Mouse (Mus musculus) cortical plate, adult 2 months (tissue): ENCODE measurements around the gene Gm20532. TPM values are rescaled to one million over a fixed set of nuclear protein-coding genes. Genes with fewer than 3 reads are reported as not detected.

Experiments
- H3K27ac ChIP-seq: fragments of 200-500 bp; 2 replicates; pipeline ENCODE4 v1.5.1; 2012; ENCODE audit warnings: low read length, control low read depth, inconsistent platforms; ENCODE audit not compliant: insufficient read depth
- H3K4me1 ChIP-seq: fragments of 200-500 bp; 2 replicates; pipeline ENCODE4 v1.6.1; 2011; ENCODE audit warnings: low read length; ENCODE audit not compliant: control insufficient read depth, insufficient read depth
- H3K4me3 ChIP-seq: fragments of 200-500 bp; 2 replicates; pipeline ENCODE4 v1.5.1; 2011; ENCODE audit warnings: mild to moderate bottlenecking, low read length, control low read depth; ENCODE audit not compliant: insufficient read depth
- CTCF ChIP-seq: fragments of 200-500 bp; IDR thresholded peaks from 2 replicates; pipeline ENCODE4 v1.5.1; 2011; ENCODE audit warnings: mild to moderate bottlenecking, control low read depth, low read length; ENCODE audit not compliant: insufficient read depth; ENCODE audit errors: extremely low read depth
- POLR2A ChIP-seq: fragments of 200-500 bp; IDR thresholded peaks from 2 replicates; pipeline ENCODE4 v1.6.1; 2011; ENCODE audit warnings: mild to moderate bottlenecking, low read length, control low read depth; ENCODE audit not compliant: insufficient read depth; ENCODE audit errors: extremely low read depth
- polyA plus RNA-seq: library from polyadenylated mRNA; depleted of rRNA; stranded (reverse); fragments of >200 nt; gene quantifications from 2 replicates; pipeline ENCODE4 v1.2.3, GENCODE M21; 2012

Gene Gm20532
- polyA plus RNA-seq, 1 experiment, result not detected

GRCm38 (mm10) chr2:26550777-26551176, 35.7 kb upstream of the Gm20532 start:
- Histone ChIP-seq H3K4me3 (no peak overlapping the region), H3K27ac (no peak overlapping the region), H3K4me1 (peaks cover 4% of the 10 kb centered on the region)
- no peak for TF ChIP-seq CTCF
- no peak for TF ChIP-seq POLR2A

- no peak overlapping the region for H3K4me3 ChIP-seq
- H3K4me1 ChIP-seq, result peaks cover 4% of the 10 kb centered on the region
- no peak overlapping the region for H3K27ac ChIP-seq
- no peak for TF ChIP-seq CTCF
- TF ChIP-seq POLR2A, result no peak
These were observed 35.0 kb upstream of the Gm20532 start for GRCm38 (mm10) chr2:26551446-26551845.

GRCm38 (mm10) chr2:26552066-26552465, 34.4 kb upstream of the Gm20532 start:
- Histone ChIP-seq H3K27ac (no peak overlapping the region), H3K4me1 (peaks cover 6% of the 10 kb centered on the region), H3K4me3 (no peak overlapping the region)
- TF ChIP-seq CTCF, result no peak

GRCm38 (mm10) chr2:26553904-26554303, 32.5 kb upstream of the Gm20532 start:
- H3K4me3 ChIP-seq, result no peak overlapping the region
- TF ChIP-seq POLR2A, result no peak
- TF ChIP-seq CTCF, result no peak
- H3K27ac ChIP-seq, result no peak overlapping the region
- peaks cover 6% of the 10 kb centered on the region for H3K4me1 ChIP-seq

GRCm38 (mm10) chr2:26555076-26555475, 31.4 kb upstream of the Gm20532 start:
- TF ChIP-seq POLR2A (no peak), CTCF (no peak)
- Histone ChIP-seq H3K27ac (no peak overlapping the region), H3K4me3 (no peak overlapping the region), H3K4me1 (peaks cover 6% of the 10 kb centered on the region)

GRCm38 (mm10) chr2:26556535-26556993, 29.9 kb upstream of the Gm20532 start:
- H3K4me3 ChIP-seq, result no peak overlapping the region
- no peak overlapping the region for H3K27ac ChIP-seq
- no peak for TF ChIP-seq CTCF
- no peak for TF ChIP-seq POLR2A
- H3K4me1 ChIP-seq, result peaks cover 6% of the 10 kb centered on the region

GRCm38 (mm10) chr2:26560506-26560905, 25.9 kb upstream of the Gm20532 start:
- peaks cover 2% of the 10 kb centered on the region; the same call in 1 of the 2 replicates for H3K4me1 ChIP-seq
- no peak overlapping the region for H3K27ac ChIP-seq
- no peak overlapping the region for H3K4me3 ChIP-seq
- TF ChIP-seq CTCF (no peak), POLR2A (no peak)

GRCm38 (mm10) chr2:26561351-26562016, 25.0 kb upstream of the Gm20532 start:
- Histone ChIP-seq H3K27ac (no peak overlapping the region), H3K4me1 (peaks cover 2% of the 10 kb centered on the region; the same call in 1 of the 2 replicates), H3K4me3 (no peak overlapping the region)
- TF ChIP-seq POLR2A (no peak), CTCF (peak; percentile 94)

- no peaks in the 10 kb centered on the region for H3K4me1 ChIP-seq
- TF ChIP-seq CTCF, result peak; percentile 60
- no peak for TF ChIP-seq POLR2A
These were observed 20.2 kb upstream of the Gm20532 start for GRCm38 (mm10) chr2:26566221-26566620.

GRCm38 (mm10) chr2:26570034-26570433, 16.4 kb upstream of the Gm20532 start:
- Histone ChIP-seq H3K27ac (no peak overlapping the region), H3K4me1 (peaks cover 5% of the 10 kb centered on the region), H3K4me3 (no peak overlapping the region)
- no peak for TF ChIP-seq POLR2A
- peak; percentile 82 for TF ChIP-seq CTCF

More at GRCm38 (mm10) chr2:26566221-26566620, 20.2 kb upstream of the Gm20532 start:
- no peak overlapping the region for H3K27ac ChIP-seq
- no peak overlapping the region for H3K4me3 ChIP-seq
